Mouse (Mus musculus): ENCODE data around the gene Shisa8.

Gene Shisa8

DNA sequence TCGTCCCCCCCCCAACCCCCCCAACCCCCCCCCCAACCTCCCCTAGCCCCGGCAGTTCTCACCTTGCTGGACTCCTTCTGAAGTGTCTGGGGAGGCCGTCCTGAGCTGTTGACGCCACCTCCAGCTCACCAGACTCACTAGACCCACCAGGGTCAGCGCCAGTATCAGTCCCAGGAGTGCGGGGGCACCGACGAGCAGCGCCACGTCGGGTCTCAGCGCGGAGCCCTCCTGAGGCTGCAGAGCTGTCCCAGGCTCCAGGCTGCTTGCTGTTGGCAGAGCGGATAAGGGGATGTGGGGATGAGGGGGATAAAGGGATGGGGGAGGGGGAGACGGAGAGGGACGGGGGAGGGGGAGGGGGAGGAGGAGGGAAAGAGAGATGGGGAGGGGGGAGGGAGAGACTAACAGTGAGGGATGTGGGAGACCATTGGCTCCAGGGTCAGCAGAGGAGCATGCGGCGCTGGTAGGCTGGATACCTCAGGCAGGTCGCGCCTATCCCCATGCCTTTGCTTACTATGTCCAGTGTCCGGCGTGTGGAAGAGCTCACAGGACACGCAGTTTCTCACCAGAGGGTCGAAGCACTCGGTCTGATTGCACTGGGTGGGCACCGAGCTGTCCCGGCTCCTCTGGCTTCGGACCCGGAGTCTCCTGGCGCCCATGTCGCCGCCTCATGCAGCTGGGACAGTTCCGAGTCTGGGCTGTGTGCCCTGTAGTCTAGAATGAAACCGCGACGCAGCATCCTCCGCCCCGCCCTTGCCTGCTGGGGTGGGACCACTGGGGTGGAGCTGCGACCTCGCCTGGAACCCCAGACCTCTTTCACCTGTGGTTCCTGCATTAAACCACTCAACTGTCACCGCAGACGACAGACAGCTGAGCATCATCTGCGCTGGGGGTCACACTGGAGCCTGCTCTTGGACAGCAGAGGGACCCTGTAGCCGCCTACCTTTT, 11.3 kb upstream of the Shisa8 start, which contains the start of gene Tnfrsf13c:
TSS of gene Tnfrsf13c (minus strand) at position 713 of the 945 bp plus-strand sequence.
- no peak for DNase-seq (ENCODE audit: low read depth, low spot score)

- DNase-seq (ENCODE audit: low read depth, low spot score) = no peak
Measured at GRCm38 (mm10) chr15:82223251-82223650, 10.6 kb upstream of the Shisa8 start.

DNA sequence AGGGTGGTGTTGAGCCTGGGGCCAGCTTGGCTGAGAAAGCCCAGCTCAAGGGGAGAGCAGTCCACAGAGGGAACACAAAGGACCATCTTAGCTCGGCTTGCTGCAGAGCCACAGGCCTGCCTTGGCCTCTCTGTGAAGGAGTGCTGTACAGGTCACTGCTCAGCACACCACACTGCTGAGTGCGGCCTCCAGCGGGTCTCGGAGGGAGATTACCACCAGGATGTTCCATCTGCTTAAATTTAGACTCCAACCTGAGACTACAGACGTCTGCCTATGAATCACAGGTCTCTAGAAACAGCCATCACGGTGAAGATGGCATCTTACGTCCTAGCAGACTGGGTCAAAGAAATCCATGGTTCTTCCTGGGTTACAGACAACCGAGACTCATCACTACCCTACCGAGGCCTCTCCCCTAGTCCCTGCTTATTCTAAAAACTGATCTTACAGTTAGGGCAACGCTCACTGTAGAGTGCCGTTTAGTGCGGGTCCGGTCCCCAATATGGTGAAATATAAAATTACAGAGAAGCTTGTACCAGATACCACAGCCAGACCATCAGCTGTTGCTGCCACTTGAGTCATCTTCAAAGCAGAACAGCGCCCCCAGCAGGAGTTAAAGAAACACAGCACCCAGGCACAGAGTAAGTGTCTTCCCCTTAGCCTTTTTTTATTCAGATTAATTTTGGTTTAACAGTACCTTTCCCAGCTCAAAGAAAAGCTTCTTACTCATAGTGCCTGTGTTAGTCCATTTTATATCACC, 8.7 kb upstream of the Shisa8 start:
- peak; percentile 63 for DNase-seq (ENCODE audit: low read depth, low spot score)

GRCm38 (mm10) chr15:82220003-82220675, 7.5 kb upstream of the Shisa8 start:
- DNase-seq (ENCODE audit: low read depth, low spot score) = no peak

DNA sequence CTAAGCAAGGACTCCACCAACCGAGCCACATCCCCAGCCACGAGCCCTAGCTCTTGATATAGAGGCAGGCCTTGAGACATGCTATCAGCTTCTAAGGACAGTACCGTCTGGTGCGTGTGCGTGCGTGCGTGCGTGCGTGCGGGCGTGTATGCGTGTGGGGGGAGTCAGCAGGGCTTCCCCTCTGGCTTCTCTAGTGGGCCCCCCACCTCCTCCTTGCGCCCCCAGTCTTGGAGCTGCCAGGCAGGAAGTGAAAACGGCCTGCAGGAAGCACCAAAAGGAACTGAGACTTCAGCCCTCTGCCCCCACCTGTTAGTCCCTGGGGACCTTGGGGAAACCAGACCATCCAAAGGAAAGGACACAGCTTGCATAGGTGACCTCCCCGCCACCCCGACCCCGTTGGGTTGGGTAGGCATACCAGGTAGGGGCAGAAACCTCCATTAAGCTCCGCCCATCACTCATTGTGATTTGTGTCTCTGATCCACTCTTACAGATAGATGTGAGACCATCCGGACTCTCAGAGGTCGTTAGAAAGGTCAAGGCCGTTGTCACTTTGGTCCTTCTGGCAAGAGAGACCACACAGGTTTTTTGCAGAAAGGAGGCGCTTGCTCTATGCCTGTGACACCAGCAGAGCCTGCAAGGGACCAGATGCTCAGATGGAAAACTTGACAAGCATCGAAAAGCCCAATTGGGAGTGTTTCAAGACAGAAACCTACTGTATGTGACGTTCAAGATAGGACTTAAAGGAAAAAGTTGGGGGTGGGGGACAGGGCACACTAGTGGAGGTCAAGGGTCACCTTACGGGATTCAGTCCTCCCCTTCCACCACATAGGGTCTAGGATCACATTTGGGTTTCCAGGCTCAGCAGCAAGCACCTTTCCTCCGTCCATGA, 6.4 kb upstream of the Shisa8 start:
- DNase-seq (ENCODE audit: low read depth, low spot score) = peak; percentile 87

DNA sequence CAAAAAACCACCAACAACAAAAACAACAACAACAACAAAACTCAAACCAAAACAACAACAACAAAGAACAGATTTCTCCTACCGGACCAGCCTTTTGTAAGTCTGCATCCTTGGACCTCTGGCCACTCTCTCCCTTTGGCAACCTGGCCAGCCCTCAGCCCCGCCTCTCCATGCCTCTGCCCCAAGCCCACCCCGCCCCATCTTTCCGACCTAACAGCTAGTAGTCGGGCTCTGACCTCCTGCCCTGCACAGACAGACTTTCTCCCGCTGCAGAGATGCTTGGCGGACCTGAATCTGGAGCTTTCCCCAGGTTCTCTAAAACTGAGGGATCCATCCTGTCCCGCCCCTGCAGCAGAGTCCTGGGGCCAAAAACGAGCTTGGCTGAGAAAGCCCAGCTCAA, 5.4 kb upstream of the Shisa8 start:
- no peak for DNase-seq (ENCODE audit: low read depth, low spot score)

DNA sequence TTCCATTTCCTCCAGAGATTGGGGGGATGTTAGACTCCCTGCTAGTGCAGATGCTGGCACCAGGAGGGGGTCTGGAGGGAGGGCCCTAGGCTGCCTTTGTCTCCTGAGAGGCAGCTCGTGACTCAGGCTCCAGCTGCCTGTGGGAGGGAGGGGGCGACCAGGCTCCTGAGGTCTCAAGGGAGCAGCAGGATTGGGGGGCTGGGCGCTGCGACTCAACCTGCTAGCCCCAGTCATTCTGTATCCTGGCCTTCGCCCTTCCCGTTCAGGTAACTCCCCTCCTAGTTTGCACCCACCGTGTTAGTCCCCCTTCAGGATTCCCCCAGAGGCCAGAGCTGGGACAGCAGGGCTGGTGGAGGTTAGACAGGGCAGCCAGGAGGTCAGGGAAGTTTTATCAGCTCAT, 4.4 kb upstream of the Shisa8 start:
- DNase-seq (ENCODE audit: low read depth, low spot score) = peak; percentile 77

- no peak for DNase-seq (ENCODE audit: low read depth, low spot score)
Measured at GRCm38 (mm10) chr15:82216142-82216827, 3.7 kb upstream of the Shisa8 start.

DNA sequence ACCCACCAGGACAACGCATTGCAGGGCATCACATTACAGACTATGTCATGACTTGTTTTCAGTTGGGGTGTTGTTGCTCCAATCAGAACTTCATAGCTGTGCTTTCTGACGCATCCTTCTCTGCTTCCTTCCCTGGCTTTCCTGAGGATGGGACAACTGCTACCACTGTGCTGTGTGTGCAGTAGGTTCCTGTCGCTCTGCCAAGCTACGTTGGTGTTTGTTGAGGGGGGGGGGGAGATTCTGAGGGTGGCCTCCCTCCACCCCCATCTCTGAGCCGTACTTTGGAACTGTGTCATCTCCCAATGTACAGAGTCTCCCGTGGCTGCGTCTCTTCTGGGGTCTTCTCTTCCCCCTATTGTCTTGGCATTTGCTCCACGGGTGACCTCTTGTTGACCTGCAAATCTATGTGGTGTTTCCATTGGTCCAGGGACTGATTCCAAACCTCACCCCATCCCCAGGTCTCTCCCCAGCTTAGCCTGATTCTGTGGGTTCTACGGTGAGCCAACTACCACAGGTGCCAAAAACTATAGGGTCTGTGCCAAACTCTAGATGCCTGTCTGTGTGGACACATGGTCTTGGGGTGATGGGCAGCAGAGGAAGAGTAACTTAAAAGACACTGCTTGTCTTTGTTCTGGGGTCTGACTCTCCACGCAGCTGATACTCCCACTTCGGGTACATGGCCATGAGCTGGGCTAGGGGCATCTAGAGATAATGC, 2.9 kb upstream of the Shisa8 start:
- DNase-seq (ENCODE audit: low read depth, low spot score) = no peak

DNA sequence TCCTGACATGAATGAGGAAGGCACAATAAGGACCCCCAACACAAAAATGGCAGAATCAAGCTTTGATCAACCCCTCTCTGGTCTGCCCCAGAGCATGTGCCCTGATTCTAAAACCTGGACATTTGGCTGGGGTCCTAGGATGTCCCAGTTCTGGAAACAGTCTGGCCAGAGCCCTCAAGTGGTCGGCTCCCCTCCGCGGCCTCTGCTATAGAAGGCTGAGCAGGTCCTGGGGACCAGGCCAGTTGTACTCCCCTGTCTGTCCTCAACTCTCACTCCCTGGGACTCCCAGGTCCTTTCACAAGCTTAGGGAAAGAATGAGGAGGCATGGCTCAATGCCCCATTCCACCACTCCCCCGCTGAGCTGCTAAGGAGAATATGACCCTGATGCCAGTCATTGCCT, 607 bp upstream of the Shisa8 start:
- DNase-seq (ENCODE audit: low read depth, low spot score) = no peak

DNA sequence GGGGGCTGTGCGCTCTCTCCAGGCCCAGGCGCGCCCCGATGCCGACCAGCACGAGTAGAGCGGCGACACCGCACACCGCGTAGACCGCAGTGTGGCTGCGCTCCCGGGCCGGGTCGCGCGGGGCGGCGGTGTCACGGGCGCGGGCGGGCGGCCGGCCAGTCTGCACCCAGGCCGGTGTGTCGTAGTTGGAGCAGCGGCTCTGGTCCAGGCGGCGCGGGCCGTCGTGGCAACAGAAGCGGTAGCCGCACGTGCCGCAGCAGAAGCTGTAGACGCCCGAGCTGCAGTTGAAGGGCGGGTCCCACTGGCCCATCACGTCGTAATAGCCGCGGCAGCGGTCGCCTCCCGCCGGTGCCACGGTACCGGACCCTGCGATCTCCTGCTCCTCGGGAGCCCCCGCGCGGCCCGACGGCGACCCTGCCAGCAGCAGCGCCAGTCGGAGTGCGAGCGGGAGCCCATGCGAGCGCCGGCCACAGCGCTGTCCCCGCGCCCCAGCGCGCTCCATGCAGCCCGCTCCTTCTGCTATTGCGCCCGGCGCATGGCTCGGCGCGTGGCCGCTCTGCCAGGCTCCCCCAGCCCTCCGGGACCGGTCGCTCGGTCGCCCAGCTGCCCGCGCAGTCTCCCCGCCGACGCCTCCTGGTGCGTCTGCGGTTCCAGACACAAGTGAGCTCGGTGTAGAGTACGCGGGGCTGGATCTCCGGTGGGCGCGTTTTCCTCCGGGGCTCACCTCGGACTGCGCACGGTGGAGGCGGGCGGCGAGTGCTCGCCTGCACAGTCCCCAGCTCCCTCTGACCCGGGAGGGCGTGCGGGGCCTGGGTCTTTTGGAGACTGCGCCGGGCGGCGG, 484 bp downstream of the Shisa8 start:
- no peak for DNase-seq (ENCODE audit: low read depth, low spot score)

DNA sequence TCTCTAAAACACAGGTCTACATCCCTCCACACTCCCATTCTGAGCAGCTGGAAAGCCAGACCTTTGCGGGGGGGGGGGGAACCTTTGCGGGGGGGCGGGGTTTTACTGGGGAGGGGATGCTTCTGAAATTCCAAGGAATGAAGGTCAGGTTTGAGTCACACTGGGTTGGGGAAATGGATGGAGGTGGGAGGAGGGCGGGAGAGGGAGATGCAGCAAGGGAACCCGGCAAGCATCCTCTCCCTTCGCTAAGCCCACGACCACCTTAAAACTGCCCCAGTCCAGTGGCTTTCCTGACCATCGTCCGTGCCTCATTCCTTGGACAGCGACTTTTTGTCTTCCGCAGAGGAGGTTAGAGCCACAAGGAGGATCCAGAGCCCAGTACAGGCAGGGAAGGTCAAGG, 1.3 kb downstream of the Shisa8 start:
- no peak for DNase-seq (ENCODE audit: low read depth, low spot score)

DNA sequence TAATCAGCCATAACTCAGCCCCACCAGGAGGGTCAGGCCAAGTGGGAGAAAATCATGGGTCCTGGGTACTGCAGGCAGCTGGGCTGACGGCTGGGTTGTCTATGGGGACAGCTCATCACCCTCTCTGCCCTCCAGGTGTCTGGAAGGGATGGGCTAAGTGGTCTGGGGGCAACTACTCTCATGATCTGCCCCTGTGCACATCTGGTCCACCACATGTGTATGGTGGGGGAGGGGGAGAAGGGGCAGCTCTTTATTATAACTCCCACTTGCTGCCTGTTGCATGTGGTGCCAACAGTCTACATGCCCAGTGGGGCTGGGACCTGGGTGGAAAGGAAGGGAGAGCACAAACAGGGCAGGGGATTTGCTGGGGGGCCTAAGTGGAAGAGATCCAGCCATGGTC, 1.8 kb downstream of the Shisa8 start:
- no peak for DNase-seq (ENCODE audit: low read depth, low spot score)

DNA sequence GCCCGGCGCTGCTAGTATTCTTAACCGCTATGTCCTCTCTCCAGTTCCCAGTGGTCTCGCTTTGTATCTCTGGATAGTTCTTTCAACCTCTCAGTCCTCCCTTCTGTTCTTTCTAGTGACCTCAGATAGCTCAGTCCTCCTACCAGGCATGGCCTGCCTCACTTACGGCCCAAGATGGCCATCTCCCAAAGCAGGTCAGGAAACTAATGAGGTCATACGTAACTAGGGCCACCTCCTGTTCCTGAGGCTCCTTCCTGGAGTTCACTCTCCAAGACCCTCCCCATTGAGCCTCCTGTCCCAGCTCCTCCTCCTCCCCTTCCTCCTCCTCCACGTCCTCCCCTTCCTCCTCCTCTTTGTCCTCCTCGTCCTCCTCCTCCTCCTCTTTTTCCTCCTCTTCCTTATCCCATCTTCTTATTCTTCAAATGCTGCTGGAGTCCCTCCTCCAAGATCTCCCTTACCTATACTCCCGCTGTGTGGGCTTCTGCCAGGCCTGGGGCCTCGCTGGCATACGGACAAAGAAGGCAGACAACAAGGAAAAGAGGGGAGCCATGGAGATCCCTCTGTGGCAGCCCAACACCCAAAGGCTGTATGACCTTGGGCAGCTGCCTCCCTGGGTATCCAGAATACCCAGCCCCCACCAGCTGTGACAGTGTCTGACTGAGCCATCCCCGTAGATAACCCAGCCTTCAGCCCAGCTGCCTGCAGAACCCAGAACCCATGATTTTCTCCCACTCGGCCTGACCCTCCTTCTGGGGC, 3.1 kb downstream of the Shisa8 start:
- DNase-seq (ENCODE audit: low read depth, low spot score) = no peak

- no peak for DNase-seq (ENCODE audit: low read depth, low spot score)
Measured at GRCm38 (mm10) chr15:82208307-82208706, 4.3 kb downstream of the Shisa8 start.

DNA sequence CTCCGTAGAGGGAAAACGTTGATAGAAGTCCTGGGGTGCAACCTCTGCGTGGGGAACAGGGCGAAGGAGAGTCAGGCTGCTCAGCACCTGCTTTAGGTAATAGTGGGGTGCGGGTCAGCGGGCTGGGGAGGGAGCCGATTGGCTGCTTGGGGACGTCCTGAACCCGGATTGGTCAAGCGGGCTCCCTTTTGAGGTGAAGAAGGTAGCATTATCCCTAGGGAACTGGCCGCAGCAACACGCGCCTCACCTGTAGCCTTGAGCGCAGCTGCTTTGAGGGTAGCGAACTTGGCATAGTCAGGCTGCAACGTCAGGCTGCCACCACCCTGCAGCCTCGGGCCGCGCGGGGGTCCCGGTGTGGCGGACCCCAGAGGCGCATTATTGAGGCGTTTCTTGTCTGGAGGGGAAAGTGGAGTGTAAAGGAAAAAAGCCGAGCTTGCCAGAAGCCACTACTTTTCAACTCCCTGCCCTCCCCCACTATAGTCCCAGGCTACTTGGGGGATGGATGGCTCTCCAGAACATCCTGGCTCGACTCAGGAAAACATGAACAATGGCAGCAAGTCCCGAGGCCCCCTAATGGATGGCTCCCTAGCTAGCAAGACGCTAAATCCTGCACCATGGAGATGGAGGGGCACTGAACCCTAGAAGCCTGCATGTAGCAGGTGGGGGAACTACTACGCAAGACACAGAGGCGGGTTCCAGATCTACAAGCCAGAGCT, 5.0 kb downstream of the Shisa8 start:
- no peak for DNase-seq (ENCODE audit: low read depth, low spot score)

DNA sequence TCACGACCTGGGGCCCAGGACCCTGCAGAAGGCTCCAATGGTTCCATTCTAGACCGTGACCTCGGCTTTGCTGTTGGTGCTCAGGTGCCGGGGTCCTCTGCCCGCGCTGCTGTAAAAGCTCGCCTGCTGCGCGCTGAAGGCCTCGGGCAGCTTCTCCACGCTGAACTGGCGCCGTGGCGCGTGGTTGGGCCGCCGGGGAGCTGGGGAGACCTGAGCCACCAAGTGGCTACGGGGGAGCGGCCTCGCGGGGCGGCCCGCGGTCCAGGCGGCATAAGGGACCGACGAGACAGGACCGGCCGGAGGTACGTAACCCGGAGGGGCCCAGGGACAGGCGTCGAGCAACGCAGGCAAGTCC, 5.5 kb downstream of the Shisa8 start:
- DNase-seq (ENCODE audit: low read depth, low spot score) = no peak

All from ES-CJ7 (cell line).